Mouse (Mus musculus): Measurements from ENCODE around the gene Stat5b. TPM values are rescaled to one million over a fixed set of nuclear protein-coding genes. Genes with fewer than 3 reads are reported as not detected.

Stat5b gene
- polyA plus RNA-seq, 1 experiment from 2014 or later = 13.4 TPM

- H3K27me3 ChIP-seq (ENCODE audit: control insufficient read depth, insufficient read depth, low read length) = no peaks in the 10 kb centered on the region
- no peak overlapping the region for H3K4me3 ChIP-seq (ENCODE audit: low read depth, low read length)
- WGBS = 94% methylated on average over 9 of the region's 9 CpGs
- no peak overlapping the region for H3K9ac ChIP-seq (ENCODE audit: low read depth, low read length)
- H3K9me3 ChIP-seq (ENCODE audit: control insufficient read depth, low read length) = no peaks in the 10 kb centered on the region
- ATAC-seq (ENCODE audit: low FRiP score) (no peak), DNase-seq (ENCODE audit: low spot score) (no peak)
- H3K4me2 ChIP-seq (replicated peaks; ENCODE audit: low read depth, low read length) = no peak overlapping the region
- H3K27ac ChIP-seq (ENCODE audit: low read depth, low read length) = no peak overlapping the region
- peaks cover 3% of the 10 kb centered on the region; the same call in 1 of the 2 replicates for H3K4me1 ChIP-seq (replicated peaks; ENCODE audit: control insufficient read depth, insufficient read depth, low read length)
- H3K36me3 ChIP-seq (ENCODE audit: control insufficient read depth, insufficient read depth, low read length) = 0 out of 2 replicates have a peak, but pooled peaks cover 2% of the 10 kb centered on the region
These were observed 115.2 kb downstream of the Stat5b start for GRCm38 (mm10) chr11:100735134-100735865.

Other genes with a start within 250 kb of the Stat5b start
- 108 and 109 TPM in 2 replicates for gene Nkiras2, start 231.5 kb downstream of the Stat5b start, polyA plus RNA-seq (2014; fragmentation: Nextera tagmentation; extraction: Ambion mirVana)
- 95.3 and 105 TPM in 2 replicates for gene Dnajc7, start 230.6 kb downstream of the Stat5b start, polyA plus RNA-seq (2014; fragmentation: Nextera tagmentation; extraction: Ambion mirVana)
- gene Zfp385c, start 158.3 kb downstream of the Stat5b start, polyA plus RNA-seq (2014; fragmentation: Nextera tagmentation; extraction: Ambion mirVana) = 0.08 and 0.71 TPM in 2 replicates
- 1.8 and 1.9 TPM in 2 replicates for gene Dhx58, start 146.5 kb downstream of the Stat5b start, polyA plus RNA-seq (2014; fragmentation: Nextera tagmentation; extraction: Ambion mirVana)
- 47.2 and 50.3 TPM in 2 replicates for gene Kat2a, start 138.3 kb downstream of the Stat5b start, polyA plus RNA-seq (2014; fragmentation: Nextera tagmentation; extraction: Ambion mirVana)
- gene Hspb9, start 136.9 kb downstream of the Stat5b start, polyA plus RNA-seq (2014; fragmentation: Nextera tagmentation; extraction: Ambion mirVana) = 0.50 and 0.82 TPM in 2 replicates
- 76.6 and 87.5 TPM in 2 replicates for gene Rab5c, start 112.5 kb downstream of the Stat5b start, polyA plus RNA-seq (2014; fragmentation: Nextera tagmentation; extraction: Ambion mirVana)
- 3.8 and 5.7 TPM in 2 replicates for gene Kcnh4, start 90.8 kb downstream of the Stat5b start, polyA plus RNA-seq (2014; fragmentation: Nextera tagmentation; extraction: Ambion mirVana)
- gene Hcrt, start 87.8 kb downstream of the Stat5b start, polyA plus RNA-seq (2014; fragmentation: Nextera tagmentation; extraction: Ambion mirVana) = not detected in 2 replicates
- 1.1 and 2.1 TPM in 2 replicates for gene Ghdc, start 79.8 kb downstream of the Stat5b start, polyA plus RNA-seq (2014; fragmentation: Nextera tagmentation; extraction: Ambion mirVana)
- gene Stat5a, start 8.6 kb upstream of the Stat5b start, polyA plus RNA-seq (2014; fragmentation: Nextera tagmentation; extraction: Ambion mirVana) = 1.4 and 1.8 TPM in 2 replicates
- 25.6 and 33.3 TPM in 2 replicates for gene Stat3, start 88.8 kb upstream of the Stat5b start, polyA plus RNA-seq (2014; fragmentation: Nextera tagmentation; extraction: Ambion mirVana)
- 11.9 and 13.2 TPM in 2 replicates for gene Cavin1, start 120.2 kb upstream of the Stat5b start, polyA plus RNA-seq (2014; fragmentation: Nextera tagmentation; extraction: Ambion mirVana)
- 48.5 and 49.3 TPM in 2 replicates for gene Atp6v0a1, start 158.7 kb upstream of the Stat5b start, polyA plus RNA-seq (2014; fragmentation: Nextera tagmentation; extraction: Ambion mirVana)
- gene Naglu, start 219.3 kb upstream of the Stat5b start, polyA plus RNA-seq (2014; fragmentation: Nextera tagmentation; extraction: Ambion mirVana) = 5.8 and 5.9 TPM in 2 replicates
- not detected in 2 replicates for gene Hsd17b1, start 227.7 kb upstream of the Stat5b start, polyA plus RNA-seq (2014; fragmentation: Nextera tagmentation; extraction: Ambion mirVana)
- 50.9 and 51.6 TPM in 2 replicates for gene Coasy, start 231.8 kb upstream of the Stat5b start, polyA plus RNA-seq (2014; fragmentation: Nextera tagmentation; extraction: Ambion mirVana)
- 57.1 and 57.3 TPM in 2 replicates for gene Mlx, start 236.6 kb upstream of the Stat5b start, polyA plus RNA-seq (2014; fragmentation: Nextera tagmentation; extraction: Ambion mirVana)
- 54.3 and 54.8 TPM in 2 replicates for gene Psmc3ip, start 244.7 kb upstream of the Stat5b start, polyA plus RNA-seq (2014; fragmentation: Nextera tagmentation; extraction: Ambion mirVana)